Mouse (Mus musculus) kidney, embryonic 14.5 days (tissue): ENCODE measurements around the gene Igf2r. TPM values are rescaled to one million over a fixed set of nuclear protein-coding genes. Genes with fewer than 3 reads are reported as not detected.

Source experiments
- ATAC-seq: fragments of 200-750 bp; cut with Nextera tagmentation; 2 replicates; pipeline ENCODE4 v1.8.0; 2017; ENCODE audit warnings: moderate number of reproducible peaks, mild to moderate bottlenecking, moderate TSS enrichment, moderate library complexity; ENCODE audit not compliant: low FRiP score, low TSS enrichment
- H3K27ac ChIP-seq: fragments of 300-500 bp; sonication (generic); 2 replicates; pipeline ENCODE4 v1.5.1; 2014; ENCODE audit warnings: low read depth, mild to moderate bottlenecking, low read length, moderate library complexity, mixed read lengths
- H3K27me3 ChIP-seq: fragments of 300-500 bp; sonication (generic); 2 replicates; pipeline ENCODE4 v1.6.1; 2014; ENCODE audit warnings: mild to moderate bottlenecking, low read length; ENCODE audit not compliant: control insufficient read depth, insufficient read depth
- H3K36me3 ChIP-seq: fragments of 300-500 bp; sonication (generic); 2 replicates; pipeline ENCODE4 v1.6.1; 2014; ENCODE audit warnings: low read length, mixed read lengths; ENCODE audit not compliant: control insufficient read depth, insufficient read depth
- H3K4me1 ChIP-seq: fragments of 300-500 bp; sonication (generic); 2 replicates; pipeline ENCODE4 v1.6.1; 2014; ENCODE audit warnings: low read length, mixed read lengths; ENCODE audit not compliant: control insufficient read depth, insufficient read depth
- H3K4me2 ChIP-seq: fragments of 300-500 bp; sonication (generic); replicated peaks from 2 replicates; pipeline ENCODE4 v1.6.1; 2014; ENCODE audit warnings: low read depth, mild to moderate bottlenecking, low read length
- H3K4me3 ChIP-seq: fragments of 300-500 bp; sonication (generic); 2 replicates; pipeline ENCODE4 v1.5.1; 2014; ENCODE audit warnings: mild to moderate bottlenecking, low read length
- H3K9ac ChIP-seq: fragments of 300-500 bp; sonication (generic); 2 replicates; pipeline ENCODE4 v1.6.1; 2014; ENCODE audit warnings: low read depth, mild to moderate bottlenecking, low read length, moderate library complexity
- H3K9me3 ChIP-seq: fragments of 300-500 bp; sonication (generic); 2 replicates; pipeline ENCODE4 v1.6.1; 2016; ENCODE audit warnings: low read length; ENCODE audit not compliant: control insufficient read depth
- WGBS: fragments of 180-500 bp; shearing (Covaris S2); extraction: QIAGEN DNeasy Blood & Tissue Kit; methylation state at CpG from one replicate; pipeline ENCODE4 v1.1.7; 2014; 5-methylcytosine and 5-hydroxymethylcytosine counted together
- polyA plus RNA-seq: library from polyadenylated mRNA; unstranded; fragments of >200 nt; fragmentation: Nextera tagmentation; extraction: Ambion mirVana; gene quantifications from 2 replicates; pipeline ENCODE4 v1.2.1, GENCODE M21; 2014

The Igf2r gene
- polyA plus RNA-seq, 1 experiment from 2014 or later = 37.8 TPM

DNA sequence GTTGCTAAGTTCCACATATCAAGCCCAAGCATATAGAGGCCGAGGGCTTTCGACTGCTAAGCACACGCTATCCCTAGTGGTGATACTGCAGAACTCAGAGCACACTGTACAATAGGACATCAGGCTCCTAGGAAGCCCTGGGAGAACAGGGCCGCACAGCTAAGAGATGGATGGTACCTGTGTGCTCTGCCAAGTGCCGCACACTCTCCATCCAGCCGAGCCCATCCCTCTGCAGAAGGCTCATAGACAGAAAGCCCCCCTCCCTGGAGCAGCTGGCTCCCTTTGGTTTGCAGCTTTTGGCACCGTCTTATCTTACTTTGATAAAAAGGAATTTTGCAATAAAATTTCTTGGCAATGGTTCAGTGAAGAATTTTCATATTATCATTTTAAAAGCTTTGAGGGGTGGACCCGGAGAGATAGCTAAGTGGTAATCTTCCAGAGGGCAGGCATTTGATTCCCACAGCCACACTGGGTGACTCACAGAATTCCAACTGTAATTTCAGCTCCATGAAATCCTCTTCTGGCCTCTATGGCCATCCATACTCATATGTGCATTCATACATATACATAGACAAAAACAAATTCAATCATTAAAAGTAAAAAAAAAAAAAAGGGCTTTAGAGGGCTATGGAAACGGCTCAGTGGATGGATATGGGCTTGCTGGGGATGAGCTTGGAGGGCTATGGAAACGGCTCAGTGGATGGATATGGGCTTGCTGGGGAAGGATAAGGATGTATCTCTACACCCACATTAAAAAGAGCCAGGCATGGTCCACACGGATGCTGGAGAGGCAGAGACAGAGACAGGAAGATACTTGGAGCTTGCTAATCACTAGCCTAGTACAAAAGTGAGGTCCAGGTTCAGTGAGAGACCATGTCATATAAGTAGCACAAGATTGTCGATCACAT, 30.2 kb upstream of the Igf2r start:
- Histone ChIP-seq H3K27me3 (no peaks in the 10 kb centered on the region), H3K4me1 (no peaks in the 10 kb centered on the region), H3K4me2 (no peak overlapping the region), H3K9me3 (no peaks in the 10 kb centered on the region), H3K27ac (no peak overlapping the region; the same call in 1 of the 2 replicates), H3K36me3 (no peaks in the 10 kb centered on the region; the same call in 1 of the 2 replicates), H3K4me3 (no peak overlapping the region), H3K9ac (no peak overlapping the region)
- WGBS = 79% methylated on average over 12 of the region's 12 CpGs
- ATAC-seq = peak; percentile 76

DNA sequence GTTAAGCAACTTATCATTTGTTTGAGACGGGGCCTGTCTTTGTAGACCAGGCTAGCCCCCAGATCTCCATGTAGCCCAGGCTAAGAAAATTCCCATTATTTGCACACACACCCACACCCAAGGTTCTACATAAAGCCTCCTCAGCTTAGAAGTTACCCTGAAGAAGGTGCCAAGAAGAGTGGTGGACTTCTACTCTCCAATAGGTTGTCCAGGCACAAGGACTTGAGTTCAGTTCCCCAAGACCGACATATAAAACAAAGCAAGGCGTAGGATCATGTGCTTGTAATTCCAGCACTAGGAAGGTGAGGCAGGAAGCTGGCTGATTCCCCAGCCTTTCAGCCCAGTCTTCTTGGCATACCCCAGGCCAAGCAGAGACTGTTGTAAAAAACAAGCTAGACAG, 29.1 kb upstream of the Igf2r start:
- Histone ChIP-seq H3K4me3 (no peak overlapping the region), H3K9me3 (no peaks in the 10 kb centered on the region), H3K27me3 (no peaks in the 10 kb centered on the region), H3K4me1 (no peaks in the 10 kb centered on the region), H3K27ac (peak overlapping the region; percentile 12; the same call in 1 of the 2 replicates), H3K9ac (no peak overlapping the region), H3K36me3 (no peaks in the 10 kb centered on the region; the same call in 1 of the 2 replicates), H3K4me2 (no peak overlapping the region)
- 94% methylated on average over 3 of the region's 3 CpGs for WGBS
- no peak for ATAC-seq

DNA sequence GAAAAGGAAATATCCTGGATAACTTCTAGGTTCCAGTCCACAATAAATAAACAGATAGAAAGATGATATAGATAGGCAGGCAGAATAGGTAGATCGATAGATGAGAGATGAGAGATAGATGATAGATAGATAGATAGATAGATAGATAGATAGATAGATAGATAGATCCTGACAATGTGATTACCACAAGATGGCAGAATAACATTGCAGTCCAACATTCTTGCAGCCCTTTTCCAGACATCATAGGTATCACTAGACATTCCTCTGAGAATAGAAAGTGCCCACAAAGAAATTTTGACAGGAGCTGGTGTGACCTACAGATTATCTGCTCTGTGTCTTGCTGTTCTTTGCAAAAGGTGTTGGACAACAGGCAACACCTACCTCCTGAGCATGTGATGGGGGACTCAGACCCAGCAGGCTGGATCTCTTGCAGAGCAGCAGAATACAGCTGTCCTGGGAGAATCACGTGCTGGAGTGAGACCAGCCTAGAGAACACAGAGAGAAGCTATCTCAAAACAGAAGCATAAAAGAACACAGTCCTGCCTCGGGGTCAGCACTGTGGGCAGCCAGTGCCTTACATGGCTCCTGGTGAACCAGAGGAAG, 28.1 kb upstream of the Igf2r start:
- Histone ChIP-seq H3K9me3 (no peaks in the 10 kb centered on the region), H3K4me3 (no peak overlapping the region), H3K9ac (no peak overlapping the region), H3K4me2 (no peak overlapping the region), H3K36me3 (no peaks in the 10 kb centered on the region; the same call in 1 of the 2 replicates), H3K4me1 (peaks cover 2% of the 10 kb centered on the region; the same call in 1 of the 2 replicates), H3K27me3 (no peaks in the 10 kb centered on the region), H3K27ac (no peak overlapping the region)
- no peak for ATAC-seq
- WGBS = 84% methylated on average over 3 of the region's 3 CpGs

DNA sequence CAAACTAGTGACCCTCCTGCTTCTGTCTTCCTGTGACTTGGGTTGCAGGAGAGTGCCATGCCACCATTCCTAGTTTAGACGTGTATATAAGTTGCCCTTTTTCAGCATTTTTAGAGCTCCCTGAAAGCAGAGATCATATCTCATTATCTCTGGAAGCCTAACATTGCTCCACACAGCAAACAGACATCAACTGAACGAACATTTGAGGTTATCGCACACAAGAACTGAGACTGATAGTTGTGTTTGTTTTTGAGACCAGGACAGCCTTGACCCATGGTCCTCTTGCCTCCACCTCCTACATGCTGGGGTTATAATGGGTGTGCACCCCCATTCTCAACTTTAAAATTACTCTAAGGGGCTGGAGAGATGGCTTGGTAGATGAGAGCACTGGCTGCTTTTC, 27.2 kb upstream of the Igf2r start:
- no peak overlapping the region for H3K27ac ChIP-seq
- H3K36me3 ChIP-seq = no peaks in the 10 kb centered on the region; the same call in 1 of the 2 replicates
- peaks cover 9% of the 10 kb centered on the region; the same call in 1 of the 2 replicates for H3K4me1 ChIP-seq
- no peak for ATAC-seq
- no peak overlapping the region for H3K4me2 ChIP-seq
- 76% methylated on average over 3 of the region's 3 CpGs for WGBS
- H3K9me3 ChIP-seq = no peaks in the 10 kb centered on the region
- no peak overlapping the region for H3K9ac ChIP-seq
- H3K4me3 ChIP-seq = no peak overlapping the region
- H3K27me3 ChIP-seq = no peaks in the 10 kb centered on the region

DNA sequence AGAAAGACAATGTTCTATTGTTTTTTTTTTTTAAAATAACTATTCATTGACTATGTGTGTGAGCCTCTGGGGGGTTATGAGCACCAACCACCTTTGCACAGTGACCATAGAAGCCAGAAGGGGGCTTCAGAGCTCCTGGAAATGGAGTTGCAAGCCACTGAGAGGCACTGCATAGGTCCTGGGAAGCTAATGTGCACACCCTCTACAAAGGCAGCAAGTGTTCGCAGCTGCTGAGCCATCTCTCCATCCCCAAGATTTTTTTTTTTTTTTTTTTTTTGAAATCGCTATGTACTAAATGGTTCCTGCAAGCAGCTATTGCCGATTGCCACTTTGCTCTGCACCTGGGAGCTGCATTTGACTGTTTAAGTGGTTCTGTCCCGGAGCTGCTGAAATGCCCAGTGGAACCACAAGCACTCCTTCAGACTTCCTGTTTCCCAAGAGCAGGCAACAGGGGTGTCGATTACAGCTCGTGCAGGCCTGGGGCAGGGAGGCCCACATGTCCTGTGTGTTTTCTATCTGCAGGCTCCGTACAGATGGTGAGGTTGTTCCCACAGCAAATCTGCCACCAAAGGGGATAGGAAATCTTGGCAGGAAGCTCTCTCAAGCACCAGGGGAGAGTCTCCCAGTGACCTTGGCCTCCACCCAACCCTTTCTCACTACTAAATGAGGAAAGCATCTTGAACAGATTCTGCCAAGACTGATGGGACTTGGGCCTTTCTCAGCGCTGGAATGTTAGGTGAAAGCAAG, 24.4 kb upstream of the Igf2r start:
- WGBS = 45% methylated on average over 8 of the region's 8 CpGs
- ATAC-seq = 0 out of 2 replicates have a peak, but pooled peaks have one; percentile 28
- Histone ChIP-seq H3K36me3 (no peaks in the 10 kb centered on the region; the same call in 1 of the 2 replicates), H3K4me1 (peaks cover 27% of the 10 kb centered on the region), H3K4me3 (no peak overlapping the region), H3K27me3 (no peaks in the 10 kb centered on the region), H3K27ac (peak overlapping the region; percentile 73; the same call in 1 of the 2 replicates), H3K9me3 (0 out of 2 replicates have a peak, but pooled peaks cover under 1% of the 10 kb centered on the region), H3K9ac (no peak overlapping the region), H3K4me2 (no peak overlapping the region)

DNA sequence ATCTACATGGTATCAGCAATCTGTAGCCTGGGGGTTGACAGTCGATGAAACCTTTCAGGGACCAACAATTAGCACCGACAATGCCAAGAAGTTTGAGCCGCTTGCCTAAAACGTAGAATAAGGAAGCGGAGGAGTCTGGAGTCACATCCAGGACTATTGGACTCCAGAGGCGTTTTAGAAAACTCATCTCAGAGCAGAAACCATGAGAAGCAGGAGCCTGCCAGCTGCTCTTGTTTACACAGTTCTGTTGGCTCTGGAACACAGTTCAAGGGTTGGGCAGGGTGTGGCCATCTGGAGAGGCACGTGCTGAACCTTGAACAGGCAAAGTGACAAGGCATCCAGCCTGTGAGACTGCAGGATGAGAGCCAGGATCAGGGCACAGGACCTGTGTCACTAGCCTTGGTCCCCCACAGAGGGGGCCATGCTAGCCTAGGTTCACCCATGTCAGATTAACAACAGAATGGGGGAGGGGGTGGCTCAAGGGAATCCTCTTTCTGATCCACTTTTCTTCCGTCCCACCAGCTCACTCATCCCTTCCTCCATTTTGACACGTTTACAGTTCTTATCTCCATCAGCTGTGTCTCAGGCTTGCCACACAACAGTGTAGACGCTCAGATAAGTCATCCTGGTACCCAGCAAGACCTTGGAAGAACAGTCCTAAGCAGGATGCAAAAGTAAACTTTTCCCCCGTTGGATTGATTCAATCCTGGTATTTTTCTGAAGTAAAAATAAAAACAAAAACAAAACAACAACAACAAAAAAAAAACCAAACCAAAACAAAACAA, 23.1 kb upstream of the Igf2r start:
- no peaks in the 10 kb centered on the region for H3K27me3 ChIP-seq
- no peak overlapping the region for H3K4me3 ChIP-seq
- peaks cover 5% of the 10 kb centered on the region for H3K36me3 ChIP-seq
- peaks cover 27% of the 10 kb centered on the region for H3K4me1 ChIP-seq
- no peak overlapping the region for H3K9ac ChIP-seq
- 65% methylated on average over 11 of the region's 11 CpGs for WGBS
- H3K4me2 ChIP-seq = no peak overlapping the region
- H3K9me3 ChIP-seq = peaks cover 12% of the 10 kb centered on the region; the same call in 1 of the 2 replicates
- no peak for ATAC-seq
- H3K27ac ChIP-seq = peak overlapping the region; percentile 38; the same call in 1 of the 2 replicates

DNA sequence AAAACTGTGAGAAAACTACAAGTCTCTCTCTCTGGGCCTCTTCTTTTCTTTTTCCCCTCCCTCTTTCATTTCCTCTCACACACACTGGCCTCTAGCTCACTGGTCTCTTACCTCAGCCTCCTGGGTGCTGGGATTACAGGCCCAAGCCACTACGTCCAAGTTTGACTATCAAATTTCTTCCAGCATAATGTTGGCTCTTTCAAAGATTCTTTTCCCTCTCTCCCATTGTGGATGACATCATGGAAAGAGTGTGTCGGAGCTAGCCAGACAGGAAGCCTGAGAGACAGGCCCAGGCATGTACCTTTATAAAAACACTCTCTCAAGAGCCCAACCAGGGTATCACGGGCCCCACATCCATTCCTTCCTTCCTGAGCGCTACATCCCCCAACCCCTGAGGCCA, 22.0 kb upstream of the Igf2r start:
- H3K4me3 ChIP-seq = no peak overlapping the region
- WGBS = 30% methylated on average over 4 of the region's 4 CpGs
- H3K27me3 ChIP-seq = no peaks in the 10 kb centered on the region
- H3K9me3 ChIP-seq = peaks cover 12% of the 10 kb centered on the region; the same call in 1 of the 2 replicates
- ATAC-seq = peak; percentile 9; the same call in 1 of the 2 replicates
- H3K36me3 ChIP-seq = peaks cover 5% of the 10 kb centered on the region
- no peak overlapping the region for H3K4me2 ChIP-seq
- H3K9ac ChIP-seq = no peak overlapping the region
- H3K27ac ChIP-seq = peak overlapping the region; percentile 79
- H3K4me1 ChIP-seq = peaks cover 27% of the 10 kb centered on the region

DNA sequence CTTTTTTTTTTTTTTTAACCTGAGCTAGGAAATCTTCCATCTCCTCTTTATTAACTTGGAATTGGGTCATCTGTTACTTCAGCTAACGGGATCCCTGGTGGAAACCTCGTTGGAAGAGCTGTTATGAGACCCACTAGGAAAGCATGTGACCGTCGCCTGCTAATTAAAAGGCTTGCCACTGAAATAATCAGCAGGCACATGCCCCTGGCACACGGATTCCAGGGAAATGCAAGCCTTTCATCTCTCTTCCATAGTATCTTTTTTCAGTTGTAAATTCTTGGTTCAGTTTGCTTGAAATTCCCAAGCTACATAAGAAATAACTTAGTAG, 21.6 kb upstream of the Igf2r start:
- H3K4me1 ChIP-seq = peaks cover 27% of the 10 kb centered on the region
- peaks cover 12% of the 10 kb centered on the region; the same call in 1 of the 2 replicates for H3K9me3 ChIP-seq
- H3K4me3 ChIP-seq = no peak overlapping the region
- H3K9ac ChIP-seq = no peak overlapping the region
- WGBS = 28% methylated on average over 5 of the region's 5 CpGs
- no peaks in the 10 kb centered on the region for H3K27me3 ChIP-seq
- peak; percentile 10; the same call in 1 of the 2 replicates for ATAC-seq
- peaks cover 5% of the 10 kb centered on the region for H3K36me3 ChIP-seq
- peak overlapping the region; percentile 79 for H3K27ac ChIP-seq
- no peak overlapping the region; the same call in 1 of the 2 replicates for H3K4me2 ChIP-seq
